Mouse (Mus musculus) MEL (cell line): ENCODE measurements around the gene Scfd2. TPM values are rescaled to one million over a fixed set of nuclear protein-coding genes. Genes with fewer than 3 reads are reported as not detected.

Source experiments
- DNase-seq: peaks from one replicate; pipeline ENCODE4 v3.0.0; 2011; ENCODE audit warnings: low read depth, low spot score
- H3K27ac ChIP-seq: 2 replicates; pipeline ENCODE4 v1.5.1; 2012; ENCODE audit warnings: low read depth, mild to moderate bottlenecking, control low read depth, low read length, moderate library complexity; ENCODE audit not compliant: control insufficient read depth
- H3K27me3 ChIP-seq, 2 experiments: fragments of 150-350 bp in 1 of 2; sonication (generic) in 1 of 2; 2 replicates each; pipeline ENCODE4 v1.6.1; 2012; ENCODE audit warnings: low read length in 2 of 2, mild to moderate bottlenecking in 2 of 2, improper control_type of control experiment in 1 of 2, moderate library complexity in 1 of 2; ENCODE audit not compliant: insufficient read depth in 2 of 2, control insufficient read depth in 1 of 2
- H3K36me3 ChIP-seq, 2 experiments: 2 replicates each; pipeline ENCODE4 v1.6.1; 2012 to 2014; ENCODE audit warnings: low read length in 2 of 2, improper control_type of control experiment in 1 of 2, inconsistent platforms in 1 of 2, mild to moderate bottlenecking in 1 of 2; ENCODE audit not compliant: insufficient read depth in 2 of 2, control insufficient read depth in 1 of 2
- H3K4me1 ChIP-seq, 2 experiments: fragments of 150-350 bp in 1 of 2; sonication (generic) in 1 of 2; 2 replicates each; pipeline ENCODE4 v1.6.1; 2012; ENCODE audit warnings: low read length in 2 of 2, improper control_type of control experiment in 1 of 2, mild to moderate bottlenecking in 1 of 2; ENCODE audit not compliant: insufficient read depth in 2 of 2, control insufficient read depth in 1 of 2
- H3K4me3 ChIP-seq, 2 experiments: fragments of 150-350 bp in 1 of 2; sonication (generic) in 1 of 2; 2 replicates each; pipeline ENCODE4 v1.5.1; 2012; ENCODE audit warnings: low read depth in 2 of 2, low read length in 2 of 2, mild to moderate bottlenecking in 2 of 2, moderate library complexity in 2 of 2, control low read depth in 1 of 2, improper control_type of control experiment in 1 of 2; ENCODE audit not compliant: control insufficient read depth in 1 of 2, insufficient read depth in 1 of 2
- H3K79me2 ChIP-seq: 2 replicates; pipeline ENCODE4 v1.6.1; 2012; ENCODE audit warnings: mild to moderate bottlenecking, low read length, moderate library complexity; ENCODE audit not compliant: control insufficient read depth, poor library complexity, insufficient read depth
- H3K9ac ChIP-seq: 2 replicates; pipeline ENCODE4 v1.6.1; 2012; ENCODE audit warnings: low read depth, mild to moderate bottlenecking, control low read depth, low read length, moderate library complexity; ENCODE audit not compliant: control insufficient read depth, poor library complexity, severe bottlenecking
- H3K9me3 ChIP-seq: fragments of 150-350 bp; sonication (generic); replicated peaks from 2 replicates; pipeline ENCODE4 v1.6.1; 2012; ENCODE audit warnings: mild to moderate bottlenecking, low read length, improper control_type of control experiment, moderate library complexity; ENCODE audit not compliant: insufficient read depth
- BHLHE40 ChIP-seq: IDR thresholded peaks from 2 replicates; pipeline ENCODE4 v1.6.1; 2012; ENCODE audit warnings: low read depth, mild to moderate bottlenecking, inconsistent platforms, low read length, improper control_type of control experiment, borderline replicate concordance
- CTCF ChIP-seq, 3 experiments: IDR thresholded peaks in 2 of 3; conservative IDR thresholded peaks in 1 of 3; 2 replicates each; pipeline ENCODE4 v1.5.1; 2011 to 2012; ENCODE audit warnings: low read length in 3 of 3, low read depth in 2 of 3, mild to moderate bottlenecking in 2 of 3, improper control_type of control experiment in 1 of 3, inconsistent platforms in 1 of 3, mixed read lengths in 1 of 3, moderate library complexity in 1 of 3; ENCODE audit not compliant: control insufficient read depth in 1 of 3, insufficient read depth in 1 of 3, poor library complexity in 1 of 3, severe bottlenecking in 1 of 3
- E2F4 ChIP-seq: IDR thresholded peaks from 2 replicates; pipeline ENCODE4 v1.6.1; 2011; ENCODE audit warnings: low read depth, low read length, improper control_type of control experiment, borderline replicate concordance
- GATA1 ChIP-seq: IDR thresholded peaks from 2 replicates; pipeline ENCODE4 v1.6.1; 2011; ENCODE audit warnings: low read depth, low read length, improper control_type of control experiment
- JUND ChIP-seq: IDR thresholded peaks from 2 replicates; pipeline ENCODE4 v1.6.1; 2011; ENCODE audit warnings: low read depth, mild to moderate bottlenecking, improper control_type of control experiment, low read length
- MAX ChIP-seq: IDR thresholded peaks from 2 replicates; pipeline ENCODE4 v1.6.1; 2011; ENCODE audit warnings: low read length, improper control_type of control experiment
- MAZ ChIP-seq: IDR thresholded peaks from 2 replicates; pipeline ENCODE4 v1.6.1; 2012; ENCODE audit warnings: low read depth, mild to moderate bottlenecking, inconsistent platforms, low read length, improper control_type of control experiment
- MEF2A ChIP-seq: IDR thresholded peaks from 2 replicates; pipeline ENCODE4 v1.6.1; 2014; ENCODE audit warnings: low read depth, mild to moderate bottlenecking, inconsistent platforms, low read length, improper control_type of control experiment; ENCODE audit not compliant: poor library complexity, insufficient replicate concordance, severe bottlenecking; ENCODE audit errors: extremely low read depth
- MYC ChIP-seq: IDR thresholded peaks from 2 replicates; pipeline ENCODE4 v1.6.1; 2011; ENCODE audit warnings: low read depth, mild to moderate bottlenecking, low read length, improper control_type of control experiment, moderate library complexity
- NRF1 ChIP-seq: IDR thresholded peaks from 2 replicates; pipeline ENCODE4 v1.6.1; 2014; ENCODE audit warnings: low read depth, mild to moderate bottlenecking, inconsistent platforms, low read length, improper control_type of control experiment, moderate library complexity; ENCODE audit not compliant: poor library complexity, insufficient read depth, severe bottlenecking
- POLR2A ChIP-seq, 2 experiments: IDR thresholded peaks; 2 replicates each; pipeline ENCODE4 v1.6.1; 2011 to 2012; ENCODE audit warnings: low read length in 2 of 2, mild to moderate bottlenecking in 2 of 2, control low read depth in 1 of 2, improper control_type of control experiment in 1 of 2, low read depth in 1 of 2, moderate library complexity in 1 of 2; ENCODE audit not compliant: control insufficient read depth in 1 of 2, insufficient read depth in 1 of 2, poor library complexity in 1 of 2
- POLR2AphosphoS2 ChIP-seq: IDR thresholded peaks from 2 replicates; pipeline ENCODE4 v1.6.1; 2011; ENCODE audit warnings: low read length, improper control_type of control experiment
- POLR2AphosphoS5 ChIP-seq: IDR thresholded peaks from 2 replicates; pipeline ENCODE4 v1.6.1; 2012; ENCODE audit warnings: low read depth, borderline replicate concordance, mild to moderate bottlenecking, inconsistent platforms, low read length, moderate library complexity, mixed read lengths
- RAD21 ChIP-seq: IDR thresholded peaks from 2 replicates; pipeline ENCODE4 v1.6.1; 2011; ENCODE audit warnings: mild to moderate bottlenecking, low read depth, low read length, improper control_type of control experiment
- SIN3A ChIP-seq: IDR thresholded peaks from 2 replicates; pipeline ENCODE4 v1.6.1; 2012; ENCODE audit warnings: low read length, improper control_type of control experiment, inconsistent platforms
- SMC3 ChIP-seq: IDR thresholded peaks from 2 replicates; pipeline ENCODE4 v1.6.1; 2011; ENCODE audit warnings: low read depth, low read length, improper control_type of control experiment
- TBP ChIP-seq: IDR thresholded peaks from 2 replicates; pipeline ENCODE4 v1.8.0; 2011; ENCODE audit warnings: low read depth, low read length, improper control_type of control experiment
- UBTF ChIP-seq: IDR thresholded peaks from 2 replicates; pipeline ENCODE4 v1.6.1; 2012; ENCODE audit warnings: low read depth, mild to moderate bottlenecking, inconsistent platforms, low read length, improper control_type of control experiment, moderate library complexity, borderline replicate concordance; ENCODE audit not compliant: insufficient read depth
- USF1 ChIP-seq: IDR thresholded peaks from 2 replicates; pipeline ENCODE4 v1.6.1; 2014; ENCODE audit warnings: low read depth, mild to moderate bottlenecking, inconsistent platforms, low read length, improper control_type of control experiment, moderate library complexity
- USF2 ChIP-seq, 2 experiments: IDR thresholded peaks; 2 replicates each; pipeline ENCODE4 v1.6.1; 2011 to 2012; ENCODE audit warnings: improper control_type of control experiment in 2 of 2, low read length in 2 of 2, borderline replicate concordance in 1 of 2, inconsistent platforms in 1 of 2, low read depth in 1 of 2, mild to moderate bottlenecking in 1 of 2; ENCODE audit not compliant: insufficient read depth in 1 of 2
- ZKSCAN1 ChIP-seq: IDR thresholded peaks from 2 replicates; pipeline ENCODE4 v1.6.1; 2012; ENCODE audit warnings: low read depth, mild to moderate bottlenecking, inconsistent platforms, low read length, improper control_type of control experiment, moderate library complexity
- ZNF384 ChIP-seq: IDR thresholded peaks from 2 replicates; pipeline ENCODE4 v1.6.1; 2012; ENCODE audit warnings: low read depth, mild to moderate bottlenecking, inconsistent platforms, low read length, improper control_type of control experiment
- polyA plus RNA-seq, 2 experiments: library from polyadenylated mRNA; stranded (reverse) in 1 of 2; unstranded in 1 of 2; fragments of >175 nt in 1 of 2; fragments of >200 nt in 1 of 2; gene quantifications; 2 replicates each; pipeline versions ENCODE4 v1.2.1 to v1.2.4; 2012; ENCODE audit warnings: low replicate concordance in 2 of 2, low read depth in 1 of 2; ENCODE audit not compliant: insufficient read length in 2 of 2, insufficient read depth in 1 of 2, missing spikeins in 1 of 2
- total RNA-seq: library from RNA; depleted of rRNA; stranded (reverse); fragments of 300-350 nt; gene quantifications from 2 replicates; pipeline ENCODE4 v1.2.3, GENCODE M21; 2012

The Scfd2 gene
- total and polyA plus RNA-seq, 3 experiments: 18.8 to 20.3 TPM; not detected in 1

DNA sequence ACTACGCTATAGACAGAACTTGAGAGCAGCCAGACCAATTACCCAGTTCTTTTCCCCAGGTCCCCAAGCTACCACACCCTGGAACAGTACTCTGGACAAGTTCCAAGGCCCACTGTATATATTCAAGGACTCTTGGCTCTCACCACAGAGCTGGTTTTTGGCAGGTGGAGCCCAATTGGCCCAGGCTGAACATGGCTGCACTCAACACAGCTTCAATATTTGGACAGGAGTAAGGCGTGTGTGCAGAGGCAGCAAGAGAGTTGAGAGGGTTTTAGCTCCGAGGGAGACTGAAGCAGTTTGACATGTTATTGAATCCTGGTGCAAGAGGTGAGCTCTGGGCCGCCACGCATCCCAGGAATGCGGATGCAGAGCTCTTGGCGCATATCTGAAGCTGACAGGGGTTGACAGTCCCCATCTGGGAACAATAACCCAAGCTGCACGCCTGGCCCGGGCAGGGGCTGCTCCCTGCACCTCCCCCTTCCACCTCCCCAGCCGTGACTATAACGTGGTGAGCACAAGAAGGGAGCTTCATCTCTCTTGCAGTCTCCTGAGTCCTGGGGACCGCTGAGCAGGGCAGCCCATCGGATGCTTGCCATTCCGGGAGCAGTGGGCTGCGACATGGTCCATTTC, 370.1 kb downstream of the Scfd2 start:
- Histone ChIP-seq H3K4me3 (no peak overlapping the region), H3K36me3 (no peaks in the 10 kb centered on the region), H3K27ac (no peak overlapping the region), H3K4me1 (no peaks in the 10 kb centered on the region), H3K79me2 (no peaks in the 10 kb centered on the region), H3K27me3 (peaks cover 0 to 3% of the 10 kb centered on the region in 2 experiments; a peak in 1 of 4 replicates), H3K9me3 (no peaks in the 10 kb centered on the region), H3K9ac (no peak overlapping the region)
- no peak for DNase-seq
- TF ChIP-seq RAD21 (no peak), TBP (no peak), UBTF (no peak), SMC3 (no peak), MEF2A (no peak), BHLHE40 (no peak), ZNF384 (no peak), NRF1 (no peak), POLR2AphosphoS2 (no peak)

DNA sequence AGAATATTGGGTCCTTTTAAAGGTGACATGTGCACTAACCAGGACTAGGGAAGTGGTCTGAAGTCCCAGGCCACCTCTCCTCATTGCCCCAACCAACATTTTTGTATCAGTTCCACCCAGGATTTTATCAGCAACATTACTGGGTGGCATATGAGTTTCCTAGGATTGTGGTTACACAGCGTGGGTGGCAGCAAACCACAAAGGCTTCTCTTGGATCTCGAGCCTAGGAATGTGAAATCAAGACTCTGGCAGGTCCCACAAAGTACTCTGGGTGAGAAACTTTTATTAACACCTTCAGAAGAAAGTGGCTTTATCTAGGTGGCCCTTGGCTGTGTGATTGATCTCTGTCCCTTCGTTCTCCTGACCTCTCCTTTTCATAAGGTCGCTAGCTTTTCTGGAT, 371.2 kb downstream of the Scfd2 start:
- Histone ChIP-seq H3K9ac (no peak overlapping the region), H3K79me2 (no peaks in the 10 kb centered on the region), H3K4me3 (no peak overlapping the region), H3K27me3 (peaks cover 0 to 1% of the 10 kb centered on the region in 2 experiments; a peak in 1 of 4 replicates), H3K9me3 (no peaks in the 10 kb centered on the region), H3K4me1 (no peaks in the 10 kb centered on the region), H3K27ac (no peak overlapping the region), H3K36me3 (no peaks in the 10 kb centered on the region)
- peak; percentile 12 for DNase-seq
- TF ChIP-seq ZKSCAN1 (no peak), GATA1 (no peak), JUND (no peak), MAZ (no peak), MAX (no peak), POLR2A (IDR thresholded peaks at IDR 0.05; ENCODE audit: control insufficient read depth in 1 of 2, insufficient read depth in 1 of 2, low read depth in 1 of 2, low read length in 2 of 2, poor library complexity in 1 of 2) (no peak), SMC3 (no peak), USF1 (no peak), SIN3A (no peak), NRF1 (no peak), USF2 (IDR thresholded peaks at IDR 0.05; ENCODE audit: borderline replicate concordance in 1 of 2, insufficient read depth in 1 of 2, low read depth in 1 of 2, low read length in 2 of 2) (no peak), CTCF (IDR thresholded peaks at IDR 0.05 in 2 of 3, conservative IDR thresholded peaks at IDR 0.05 in 1 of 3; ENCODE audit: control insufficient read depth in 1 of 3, insufficient read depth in 1 of 3, low read depth in 2 of 3, low read length in 3 of 3, poor library complexity in 1 of 3, severe bottlenecking in 1 of 3) (no peak), POLR2AphosphoS5 (no peak), E2F4 (no peak), MYC (no peak)
